Mouse (Mus musculus) MEL (cell line): ENCODE measurements at regions not wholly inside any gene's neighbourhood (a gene's known extent, or its start where the extent isn't known, plus 50 kb on each side); places are given as distances from the start of the nearest gene placed in this dataset.

ENCODE experiments used
- DNase-seq: peaks from one replicate; pipeline ENCODE4 v3.0.0; 2011; ENCODE audit warnings: low read depth, low spot score
- H3K27ac ChIP-seq: 2 replicates; pipeline ENCODE4 v1.5.1; 2012; ENCODE audit warnings: low read depth, mild to moderate bottlenecking, control low read depth, low read length, moderate library complexity; ENCODE audit not compliant: control insufficient read depth
- H3K27me3 ChIP-seq, 2 experiments: fragments of 150-350 bp in 1 of 2; sonication (generic) in 1 of 2; 2 replicates each; pipeline ENCODE4 v1.6.1; 2012; ENCODE audit warnings: low read length in 2 of 2, mild to moderate bottlenecking in 2 of 2, improper control_type of control experiment in 1 of 2, moderate library complexity in 1 of 2; ENCODE audit not compliant: insufficient read depth in 2 of 2, control insufficient read depth in 1 of 2
- H3K36me3 ChIP-seq, 2 experiments: 2 replicates each; pipeline ENCODE4 v1.6.1; 2012 to 2014; ENCODE audit warnings: low read length in 2 of 2, improper control_type of control experiment in 1 of 2, inconsistent platforms in 1 of 2, mild to moderate bottlenecking in 1 of 2; ENCODE audit not compliant: insufficient read depth in 2 of 2, control insufficient read depth in 1 of 2
- H3K4me1 ChIP-seq, 2 experiments: fragments of 150-350 bp in 1 of 2; sonication (generic) in 1 of 2; 2 replicates each; pipeline ENCODE4 v1.6.1; 2012; ENCODE audit warnings: low read length in 2 of 2, improper control_type of control experiment in 1 of 2, mild to moderate bottlenecking in 1 of 2; ENCODE audit not compliant: insufficient read depth in 2 of 2, control insufficient read depth in 1 of 2
- H3K4me3 ChIP-seq, 2 experiments: fragments of 150-350 bp in 1 of 2; sonication (generic) in 1 of 2; 2 replicates each; pipeline ENCODE4 v1.5.1; 2012; ENCODE audit warnings: low read depth in 2 of 2, low read length in 2 of 2, mild to moderate bottlenecking in 2 of 2, moderate library complexity in 2 of 2, control low read depth in 1 of 2, improper control_type of control experiment in 1 of 2; ENCODE audit not compliant: control insufficient read depth in 1 of 2, insufficient read depth in 1 of 2
- H3K79me2 ChIP-seq: 2 replicates; pipeline ENCODE4 v1.6.1; 2012; ENCODE audit warnings: mild to moderate bottlenecking, low read length, moderate library complexity; ENCODE audit not compliant: control insufficient read depth, poor library complexity, insufficient read depth
- H3K9ac ChIP-seq: 2 replicates; pipeline ENCODE4 v1.6.1; 2012; ENCODE audit warnings: low read depth, mild to moderate bottlenecking, control low read depth, low read length, moderate library complexity; ENCODE audit not compliant: control insufficient read depth, poor library complexity, severe bottlenecking
- H3K9me3 ChIP-seq: fragments of 150-350 bp; sonication (generic); replicated peaks from 2 replicates; pipeline ENCODE4 v1.6.1; 2012; ENCODE audit warnings: mild to moderate bottlenecking, low read length, improper control_type of control experiment, moderate library complexity; ENCODE audit not compliant: insufficient read depth
- E2F4 ChIP-seq: IDR thresholded peaks from 2 replicates; pipeline ENCODE4 v1.6.1; 2011; ENCODE audit warnings: low read depth, low read length, improper control_type of control experiment, borderline replicate concordance
- ELF1 ChIP-seq: IDR thresholded peaks from 2 replicates; pipeline ENCODE4 v1.6.1; 2014; ENCODE audit warnings: low read depth, mild to moderate bottlenecking, inconsistent platforms, low read length, improper control_type of control experiment, moderate library complexity
- EP300 ChIP-seq, 2 experiments: IDR thresholded peaks; 2 replicates each; pipeline ENCODE4 v1.6.1; 2011; ENCODE audit warnings: improper control_type of control experiment in 2 of 2, low read length in 2 of 2, low read depth in 1 of 2, mild to moderate bottlenecking in 1 of 2
- HCFC1 ChIP-seq: IDR thresholded peaks from 2 replicates; pipeline ENCODE4 v1.6.1; 2012; ENCODE audit warnings: low read depth, mild to moderate bottlenecking, inconsistent platforms, low read length, improper control_type of control experiment, moderate library complexity
- KAT2A ChIP-seq: conservative IDR thresholded peaks from 2 replicates; pipeline ENCODE4 v1.6.1; 2012; ENCODE audit warnings: low read depth, low read length, improper control_type of control experiment, inconsistent platforms
- MAX ChIP-seq: IDR thresholded peaks from 2 replicates; pipeline ENCODE4 v1.6.1; 2011; ENCODE audit warnings: low read length, improper control_type of control experiment
- MEF2A ChIP-seq: IDR thresholded peaks from 2 replicates; pipeline ENCODE4 v1.6.1; 2014; ENCODE audit warnings: low read depth, mild to moderate bottlenecking, inconsistent platforms, low read length, improper control_type of control experiment; ENCODE audit not compliant: poor library complexity, insufficient replicate concordance, severe bottlenecking; ENCODE audit errors: extremely low read depth
- MXI1 ChIP-seq: IDR thresholded peaks from 2 replicates; pipeline ENCODE4 v1.6.1; 2011; ENCODE audit warnings: mild to moderate bottlenecking, low read depth, low read length, improper control_type of control experiment
- POLR2AphosphoS2 ChIP-seq: IDR thresholded peaks from 2 replicates; pipeline ENCODE4 v1.6.1; 2011; ENCODE audit warnings: low read length, improper control_type of control experiment
- RAD21 ChIP-seq: IDR thresholded peaks from 2 replicates; pipeline ENCODE4 v1.6.1; 2011; ENCODE audit warnings: mild to moderate bottlenecking, low read depth, low read length, improper control_type of control experiment
- RCOR1 ChIP-seq: IDR thresholded peaks from 2 replicates; pipeline ENCODE4 v1.6.1; 2012; ENCODE audit warnings: low read depth, mild to moderate bottlenecking, inconsistent platforms, low read length, improper control_type of control experiment
- SIN3A ChIP-seq: IDR thresholded peaks from 2 replicates; pipeline ENCODE4 v1.6.1; 2012; ENCODE audit warnings: low read length, improper control_type of control experiment, inconsistent platforms
- SMC3 ChIP-seq: IDR thresholded peaks from 2 replicates; pipeline ENCODE4 v1.6.1; 2011; ENCODE audit warnings: low read depth, low read length, improper control_type of control experiment
- TBP ChIP-seq: IDR thresholded peaks from 2 replicates; pipeline ENCODE4 v1.8.0; 2011; ENCODE audit warnings: low read depth, low read length, improper control_type of control experiment
- TCF12 ChIP-seq: IDR thresholded peaks from 2 replicates; pipeline ENCODE4 v1.6.1; 2014; ENCODE audit warnings: low read depth, mild to moderate bottlenecking, inconsistent platforms, low read length, improper control_type of control experiment, moderate library complexity
- UBTF ChIP-seq: IDR thresholded peaks from 2 replicates; pipeline ENCODE4 v1.6.1; 2012; ENCODE audit warnings: low read depth, mild to moderate bottlenecking, inconsistent platforms, low read length, improper control_type of control experiment, moderate library complexity, borderline replicate concordance; ENCODE audit not compliant: insufficient read depth
- ZMIZ1 ChIP-seq: IDR thresholded peaks from 2 replicates; pipeline ENCODE4 v1.6.1; 2012; ENCODE audit warnings: low read depth, mild to moderate bottlenecking, inconsistent platforms, low read length, improper control_type of control experiment, moderate library complexity

DNA sequence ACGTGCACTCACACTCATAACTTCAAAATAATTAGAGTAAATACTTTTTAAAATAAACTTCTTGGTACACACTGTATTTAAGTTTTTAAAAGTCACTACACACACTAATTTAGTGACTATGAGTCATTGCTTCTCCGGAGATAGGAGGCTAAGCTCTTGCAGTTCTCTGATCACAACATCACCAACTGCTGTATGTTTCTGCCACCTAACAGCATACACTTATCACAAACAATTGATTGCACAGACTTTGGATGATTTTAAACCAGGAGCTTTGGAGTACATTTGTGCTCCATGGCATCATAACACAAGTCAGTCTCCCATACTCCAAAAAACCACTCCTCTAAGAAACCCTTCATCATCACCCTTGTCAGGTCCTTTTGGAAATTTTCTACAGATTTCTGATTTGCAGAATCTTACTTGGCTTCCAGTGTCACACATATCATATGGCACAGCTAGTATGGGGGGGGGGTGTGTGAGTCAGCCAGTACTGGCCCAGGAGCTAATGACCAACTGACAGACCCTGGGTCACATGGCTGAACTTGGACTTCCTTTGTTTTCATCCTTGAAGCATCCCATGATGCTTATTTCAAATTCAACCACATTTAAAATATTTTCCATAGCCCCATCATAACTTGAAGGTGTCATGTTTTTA, 179.1 kb upstream of the Tmtc1 start:
- Histone ChIP-seq H3K27ac (no peak overlapping the region), H3K4me3 (no peak overlapping the region), H3K9me3 (no peaks in the 10 kb centered on the region), H3K9ac (no peak overlapping the region), H3K27me3 (no peaks in the 10 kb centered on the region), H3K36me3 (no peaks in the 10 kb centered on the region), H3K4me1 (no peaks in the 10 kb centered on the region), H3K79me2 (no peaks in the 10 kb centered on the region)
- no peak for TF ChIP-seq SMC3
- no peak for TF ChIP-seq SIN3A
- no peak for TF ChIP-seq RAD21
- TF ChIP-seq KAT2A, result no peak
- TF ChIP-seq MAX, result no peak
- TF ChIP-seq MEF2A, result no peak
- TF ChIP-seq TBP, result no peak
- no peak for TF ChIP-seq UBTF
- no peak for TF ChIP-seq ZMIZ1
- no peak for DNase-seq

GRCm38 (mm10) chr6:148620034-148620433, 175.8 kb upstream of the Tmtc1 start:
- Histone ChIP-seq H3K4me1 (no peaks in the 10 kb centered on the region), H3K27me3 (no peaks in the 10 kb centered on the region), H3K9ac (no peak overlapping the region), H3K4me3 (no peak overlapping the region), H3K79me2 (no peaks in the 10 kb centered on the region), H3K36me3 (no peaks in the 10 kb centered on the region), H3K9me3 (no peaks in the 10 kb centered on the region), H3K27ac (no peak overlapping the region)
- no peak for DNase-seq
- TF ChIP-seq EP300 (IDR thresholded peaks at IDR 0.05; ENCODE audit: low read depth in 1 of 2, low read length in 2 of 2) (no peak), RCOR1 (no peak), POLR2AphosphoS2 (no peak), E2F4 (no peak), HCFC1 (no peak), MXI1 (no peak), ELF1 (no peak), UBTF (no peak), TCF12 (no peak), KAT2A (no peak), MEF2A (no peak)
